Mouse (Mus musculus) CH12.LX (cell line): Measurements from ENCODE around the gene Taf7l. TPM values are rescaled to one million over a fixed set of nuclear protein-coding genes. Genes with fewer than 3 reads are reported as not detected.

Experiments used
- DNase-seq: peaks from one replicate; pipeline ENCODE4 v3.0.0-alpha.2; 2013; ENCODE audit errors: extremely low read depth
- H3K27ac ChIP-seq: 2 replicates; pipeline ENCODE4 v1.5.1; 2012; ENCODE audit warnings: low read depth, mild to moderate bottlenecking, control low read depth, moderate library complexity; ENCODE audit not compliant: insufficient read depth
- H3K27me3 ChIP-seq: replicated peaks from 2 replicates; pipeline ENCODE3; 2012; ENCODE audit warnings: inconsistent platforms
- H3K36me3 ChIP-seq, 2 experiments: replicated peaks in 1 of 2; 2 replicates each; pipeline versions ENCODE3 to v1.6.1; 2012; ENCODE audit warnings: inconsistent platforms in 1 of 2, low read length in 1 of 2, mild to moderate bottlenecking in 1 of 2, mixed read lengths in 1 of 2, moderate library complexity in 1 of 2; ENCODE audit not compliant: control insufficient read depth in 1 of 2, insufficient read depth in 1 of 2
- H3K4me1 ChIP-seq, 2 experiments: 2 replicates each; pipeline ENCODE4 v1.6.1; 2012; ENCODE audit warnings: inconsistent platforms in 1 of 2, moderate library complexity in 1 of 2; ENCODE audit not compliant: insufficient read depth in 2 of 2, control insufficient read depth in 1 of 2
- H3K4me2 ChIP-seq: 2 replicates; pipeline ENCODE4 v1.6.1; 2012; ENCODE audit warnings: low read depth, mild to moderate bottlenecking, control low read depth; ENCODE audit not compliant: poor library complexity, insufficient read depth, severe bottlenecking
- H3K4me3 ChIP-seq, 3 experiments: fragments of 150-350 bp in 1 of 3; sonication (generic) in 1 of 3; replicated peaks in 1 of 3; 2 replicates each; pipeline versions ENCODE3 to v1.5.1; 2011 to 2012; ENCODE audit warnings: low read depth in 2 of 3, low read length in 2 of 3, mild to moderate bottlenecking in 2 of 3, moderate library complexity in 2 of 3, control low read depth in 1 of 3, improper control_type of control experiment in 1 of 3, inconsistent platforms in 1 of 3, mixed read lengths in 1 of 3; ENCODE audit not compliant: poor library complexity in 1 of 3
- H3K79me2 ChIP-seq: replicated peaks from 2 replicates; pipeline ENCODE4 v1.6.1; 2012; ENCODE audit warnings: mild to moderate bottlenecking, moderate library complexity; ENCODE audit not compliant: control insufficient read depth, poor library complexity, insufficient read depth, severe bottlenecking; ENCODE audit errors: extremely low read depth
- H3K9ac ChIP-seq: 2 replicates; pipeline ENCODE4 v1.6.1; 2012; ENCODE audit warnings: low read depth, mild to moderate bottlenecking, control low read depth, moderate library complexity; ENCODE audit not compliant: insufficient read depth
- H3K9me3 ChIP-seq: replicated peaks from 2 replicates; pipeline ENCODE3; 2012; ENCODE audit warnings: low read length, inconsistent platforms, mixed read lengths
- EP300 ChIP-seq: IDR thresholded peaks from 2 replicates; pipeline ENCODE4 v1.6.1; 2011; ENCODE audit warnings: low read length, improper control_type of control experiment
- ETS1 ChIP-seq: conservative IDR thresholded peaks from 2 replicates; pipeline ENCODE4 v1.6.1; 2012; ENCODE audit warnings: low read depth, mild to moderate bottlenecking, inconsistent platforms, low read length, improper control_type of control experiment, moderate library complexity
- GABPA ChIP-seq: IDR thresholded peaks from 2 replicates; pipeline ENCODE4 v1.6.1; 2012; ENCODE audit warnings: low read depth, low read length, improper control_type of control experiment, inconsistent platforms; ENCODE audit not compliant: insufficient replicate concordance
- HCFC1 ChIP-seq: IDR thresholded peaks from 2 replicates; pipeline ENCODE4 v1.6.1; 2012; ENCODE audit warnings: low read depth, mild to moderate bottlenecking, inconsistent platforms, low read length, improper control_type of control experiment
- KAT2A ChIP-seq: IDR thresholded peaks from 2 replicates; pipeline ENCODE4 v1.6.1; 2012; ENCODE audit warnings: low read length, improper control_type of control experiment, inconsistent platforms; ENCODE audit not compliant: insufficient replicate concordance
- MXI1 ChIP-seq: IDR thresholded peaks from 2 replicates; pipeline ENCODE4 v1.6.1; 2011; ENCODE audit warnings: mild to moderate bottlenecking, low read depth, low read length, improper control_type of control experiment
- PAX5 ChIP-seq: IDR thresholded peaks from 2 replicates; pipeline ENCODE4 v1.6.1; 2012; ENCODE audit warnings: low read length, inconsistent platforms, mixed read lengths
- POLR2AphosphoS2 ChIP-seq: IDR thresholded peaks from 2 replicates; pipeline ENCODE4 v1.6.1; 2011; ENCODE audit warnings: low read depth, low read length, improper control_type of control experiment
- RCOR1 ChIP-seq: conservative IDR thresholded peaks from 2 replicates; pipeline ENCODE4 v1.6.1; 2012; ENCODE audit warnings: low read depth, mild to moderate bottlenecking, inconsistent platforms, low read length, improper control_type of control experiment
- TBP ChIP-seq: conservative IDR thresholded peaks from 2 replicates; pipeline ENCODE4 v1.6.1; 2011; ENCODE audit warnings: low read depth, low read length, improper control_type of control experiment
- UBTF ChIP-seq: IDR thresholded peaks from 2 replicates; pipeline ENCODE4 v1.6.1; 2012; ENCODE audit warnings: low read depth, mild to moderate bottlenecking, inconsistent platforms, low read length, improper control_type of control experiment, moderate library complexity
- USF1 ChIP-seq: IDR thresholded peaks from 2 replicates; pipeline ENCODE4 v1.6.1; 2014; ENCODE audit warnings: low read depth, mild to moderate bottlenecking, inconsistent platforms, low read length, improper control_type of control experiment
- ZKSCAN1 ChIP-seq: IDR thresholded peaks from 2 replicates; pipeline ENCODE4 v1.6.1; 2012; ENCODE audit warnings: low read depth, inconsistent platforms, low read length, improper control_type of control experiment, borderline replicate concordance
- ZMIZ1 ChIP-seq: IDR thresholded peaks from 2 replicates; pipeline ENCODE4 v1.6.1; 2012; ENCODE audit warnings: low read depth, mild to moderate bottlenecking, inconsistent platforms, low read length, improper control_type of control experiment
- dilution Hi-C: fragments of 300-500 bp; cut with MboI; formaldehyde crosslinking; loops from 2 replicates; pipeline ENCODE4 v1.14.3; 2020; ENCODE audit warnings: low sequenced_read_pairs; ENCODE audit not compliant: extremely low pct_unique_long_range_greater_than_20kb, extremely low pct_ligation_motif_present
- in situ Hi-C: fragments of 300-500 bp; cut with MboI; formaldehyde crosslinking; loops from 3 replicates; pipeline ENCODE4 v1.14.3; 2019; ENCODE audit warnings: low sequenced_read_pairs, low pct_ligation_motif_present, low pct_unique_long_range_greater_than_20kb, mixed read lengths
- polyA plus RNA-seq: library from polyadenylated mRNA; unstranded; fragments of >175 nt; gene quantifications from 2 replicates; pipeline ENCODE4 v1.2.1, GENCODE M21; 2012; ENCODE audit warnings: low read depth; ENCODE audit not compliant: insufficient read length
- total RNA-seq, 2 experiments: library from RNA; depleted of rRNA; stranded (reverse); fragments of 300-350 nt in 1 of 2; fragments of >200 nt in 1 of 2; gene quantifications; 2 replicates each; pipeline ENCODE4 v1.2.3; 2012 to 2014

The Taf7l gene
- total and polyA plus RNA-seq, 3 experiments: not detected

GRCm38 (mm10) chrX:134481720-134482119 is 5.4 kb upstream of the Taf7l start:
- H3K27me3 ChIP-seq: no peaks in the 10 kb centered on the region
- H3K79me2 ChIP-seq: no peaks in the 10 kb centered on the region
- no peaks in the 10 kb centered on the region for H3K9me3 ChIP-seq
- H3K9ac ChIP-seq: no peak overlapping the region
- DNase-seq: no peak
- no peaks in the 10 kb centered on the region for H3K4me1 ChIP-seq
- no peak overlapping the region for H3K4me3 ChIP-seq
- no peaks in the 10 kb centered on the region for H3K36me3 ChIP-seq
- no peak overlapping the region for H3K27ac ChIP-seq
- no peak overlapping the region for H3K4me2 ChIP-seq
- dilution Hi-C loops (no loop called here), in situ Hi-C loops (no loop called here)
- no peak for TF ChIP-seq HCFC1
- TF ChIP-seq ETS1: no peak
- no peak for TF ChIP-seq ZKSCAN1
- no peak for TF ChIP-seq POLR2AphosphoS2
- no peak for TF ChIP-seq PAX5
- TF ChIP-seq MXI1: no peak
- TF ChIP-seq USF1: no peak
- TF ChIP-seq KAT2A: no peak
- TF ChIP-seq GABPA: no peak
- no peak for TF ChIP-seq RCOR1
- no peak for TF ChIP-seq EP300
- TF ChIP-seq UBTF: no peak

- Histone ChIP-seq H3K9ac (no peak overlapping the region), H3K4me3 (no peak overlapping the region), H3K27ac (no peak overlapping the region), H3K27me3 (no peaks in the 10 kb centered on the region), H3K9me3 (peaks cover 7% of the 10 kb centered on the region), H3K79me2 (no peaks in the 10 kb centered on the region), H3K4me1 (no peaks in the 10 kb centered on the region), H3K36me3 (no peaks in the 10 kb centered on the region), H3K4me2 (no peak overlapping the region)
- in situ Hi-C loops (no loop called here), dilution Hi-C loops (no loop called here)
- no peak for DNase-seq
- TF ChIP-seq TBP: no peak
- TF ChIP-seq ZKSCAN1: no peak
- TF ChIP-seq ZMIZ1: no peak
- no peak for TF ChIP-seq USF1
Observed at GRCm38 (mm10) chrX:134474988-134475710, 1.1 kb downstream of the Taf7l start.
